Mouse (Mus musculus) inflammation-experienced regulatory T-cells (primary cell): ENCODE data around the gene Kansl3. TPM values are rescaled to one million over a fixed set of nuclear protein-coding genes. Genes with fewer than 3 reads are reported as not detected.

Source experiments
- polyA plus RNA-seq, 2 experiments: library from polyadenylated mRNA; unstranded; fragments of 100-300 nt; shearing (Covaris generic); gene quantifications; one replicate each; pipeline ENCODE4 v1.2.1; 2017

Gene Kansl3
- 10 to 100 TPM; 50.8 to 75.9 TPM for polyA plus RNA-seq

GRCm38 (mm10) chr1:36368969-36369645 is at the start of gene Kansl3:
Gene Kansl3, minus strand, starts transcription at chr1:36369181.

GRCm38 (mm10) chr1:36371934-36372845 is 3.2 kb upstream of the Kansl3 start, which contains the start of gene Fer1l5:
Gene Fer1l5, plus strand, starts transcription at chr1:36372291.

GRCm38 (mm10) chr1:36307495-36308280 is 61.3 kb downstream of the Kansl3 start, which contains the start of gene Arid5a:
Gene Arid5a, plus strand, starts transcription at chr1:36307733.

Other genes starting within 250 kb of the Kansl3 start
- 100 to 1,000 TPM in 1 of 2 experiments, 10 to 100 TPM in 1; 78.9 to 103 TPM for gene Uggt1, start 124.5 kb downstream of the Kansl3 start, polyA plus RNA-seq
- gene Neurl3, start 94.5 kb downstream of the Kansl3 start, polyA plus RNA-seq: 100 to 1,000 TPM; 118 to 129 TPM
- gene Arid5a, start 61.4 kb downstream of the Kansl3 start, polyA plus RNA-seq: 100 to 1,000 TPM; 103 to 151 TPM
- gene Fer1l5, start 3.1 kb upstream of the Kansl3 start, polyA plus RNA-seq: 1 to 10 TPM; 1.2 to 2.5 TPM
- 10 to 100 TPM; 27.8 to 30.6 TPM for gene Lman2l, start 76.1 kb upstream of the Kansl3 start, polyA plus RNA-seq
- gene Cnnm4, start 102.4 kb upstream of the Kansl3 start, polyA plus RNA-seq: 1 to 10 TPM; 2.4 to 3.1 TPM
- 10 to 100 TPM; 37.2 to 37.5 TPM for gene Cnnm3, start 142.7 kb upstream of the Kansl3 start, polyA plus RNA-seq
- 10 to 100 TPM; 23.2 to 33.0 TPM for gene Ankrd23, start 167.7 kb upstream of the Kansl3 start, polyA plus RNA-seq
- gene Gm42417, start 170.2 kb upstream of the Kansl3 start, polyA plus RNA-seq: 1 to 10 TPM in 1 of 2 experiments, not detected in 1; 2.4 TPM
- gene Ankrd39, start 178.3 kb upstream of the Kansl3 start, polyA plus RNA-seq: 10 to 100 TPM; 27.3 to 32.9 TPM
- 1 to 10 TPM; 1.4 to 2.0 TPM for gene Sema4c, start 189.2 kb upstream of the Kansl3 start, polyA plus RNA-seq